Mouse (Mus musculus) erythroblast, embryonic 14.5 days (primary cell): Measurements from ENCODE around the gene Phactr2.

Experiments
- GATA1 ChIP-seq: IDR thresholded peaks from 2 replicates; pipeline ENCODE4 v1.6.1; 2012; ENCODE audit warnings: low read length, inconsistent platforms, mixed read lengths
- TAL1 ChIP-seq: IDR thresholded peaks from 3 replicates; pipeline ENCODE4 v1.6.1; 2012; ENCODE audit warnings: low read length, inconsistent platforms, mixed read lengths

DNA sequence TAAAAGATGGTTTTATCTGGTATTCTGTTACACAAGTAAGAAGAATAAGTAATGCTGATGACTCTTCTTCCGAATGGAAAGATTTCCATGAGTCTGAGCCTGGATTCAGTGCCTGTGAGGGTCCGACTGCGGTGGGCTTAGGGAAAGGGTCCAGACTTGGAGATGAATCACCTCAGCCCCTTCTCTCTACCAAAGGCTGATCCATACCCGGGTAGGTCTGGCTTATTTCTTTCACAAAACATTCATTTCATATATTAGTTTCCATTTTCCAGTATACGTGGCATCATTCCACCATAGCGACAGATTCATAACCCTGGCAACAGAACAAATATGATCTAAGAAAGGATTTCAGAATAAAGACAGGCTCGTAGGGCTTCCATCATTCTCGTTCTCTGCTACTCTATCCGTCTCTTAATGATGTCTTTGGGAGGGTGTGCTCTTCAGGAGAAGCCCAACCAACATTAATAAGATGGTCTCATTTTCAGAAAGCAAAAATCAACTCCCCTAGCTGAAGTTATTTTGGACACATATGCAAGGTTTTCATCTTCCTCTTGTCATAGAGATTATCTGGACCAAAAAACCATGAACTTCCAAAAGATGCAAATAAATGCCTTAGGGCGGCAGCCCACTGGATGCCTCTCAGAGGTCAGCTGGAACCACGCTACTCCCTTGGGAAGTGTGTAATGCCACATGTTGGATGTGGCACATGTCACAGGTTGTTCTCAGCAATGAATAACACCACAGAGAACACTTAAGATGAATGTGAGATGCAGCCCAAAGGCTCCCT is 110.5 kb downstream of the Phactr2 start:
- TF ChIP-seq TAL1 = no peak
- no peak for TF ChIP-seq GATA1
